Mouse (Mus musculus): ENCODE data around the gene Ltbp4. TPM values are rescaled to one million over a fixed set of nuclear protein-coding genes. Genes with fewer than 3 reads are reported as not detected.

The Ltbp4 gene
- total RNA-seq, 2 experiments from 2014 or later = 69.4 to 77.8 TPM

DNA sequence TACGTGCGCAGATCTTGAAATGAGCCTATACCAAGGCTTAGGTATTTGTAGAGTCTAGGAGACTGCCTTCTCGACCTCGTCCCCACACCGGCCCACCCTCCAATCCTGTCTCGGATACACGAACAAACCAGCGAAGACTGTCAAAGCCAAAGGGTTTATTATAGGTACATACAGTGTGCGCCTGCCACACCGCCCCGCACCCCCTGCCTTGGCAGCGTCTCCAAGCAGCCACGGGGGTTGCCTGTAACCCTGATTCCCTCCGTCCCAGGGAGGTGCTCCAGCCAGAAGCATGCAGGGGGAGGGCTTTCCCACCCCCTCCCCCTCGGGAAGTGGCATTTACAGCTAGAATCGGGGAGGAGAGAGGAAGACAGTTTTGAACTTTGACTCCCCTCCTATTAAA is 18.8 kb upstream of the Ltbp4 start:
- DNase-seq = no peak

DNA sequence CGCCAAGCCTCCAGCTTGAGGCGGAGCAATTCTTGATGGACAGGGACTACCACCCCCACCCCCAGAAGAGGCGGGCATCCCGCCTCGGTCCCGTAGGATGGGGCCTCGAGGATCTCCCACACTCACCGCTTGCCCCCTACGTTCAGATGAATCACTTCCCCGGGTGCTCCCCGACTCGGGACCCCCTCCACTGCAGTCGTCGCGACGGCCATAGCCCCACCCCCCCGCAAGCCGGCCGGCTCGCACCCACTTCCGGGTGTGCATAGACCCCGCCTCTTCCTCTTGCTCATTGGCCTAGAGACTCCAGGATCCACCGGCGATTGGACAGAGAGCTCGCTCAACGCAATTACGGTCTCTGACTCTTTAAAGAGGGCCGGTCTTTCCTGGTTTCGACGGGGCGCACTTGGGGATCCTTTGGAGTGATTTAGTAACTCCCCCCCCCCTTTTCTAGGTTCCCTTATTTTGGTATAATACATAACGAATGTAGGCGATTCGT is 18.3 kb upstream of the Ltbp4 start, which contains the start of gene Shkbp1:
Shkbp1 (minus strand) TSS at position 275 of the 496 bp plus-strand sequence.
- peak; percentile 86 for DNase-seq

DNA sequence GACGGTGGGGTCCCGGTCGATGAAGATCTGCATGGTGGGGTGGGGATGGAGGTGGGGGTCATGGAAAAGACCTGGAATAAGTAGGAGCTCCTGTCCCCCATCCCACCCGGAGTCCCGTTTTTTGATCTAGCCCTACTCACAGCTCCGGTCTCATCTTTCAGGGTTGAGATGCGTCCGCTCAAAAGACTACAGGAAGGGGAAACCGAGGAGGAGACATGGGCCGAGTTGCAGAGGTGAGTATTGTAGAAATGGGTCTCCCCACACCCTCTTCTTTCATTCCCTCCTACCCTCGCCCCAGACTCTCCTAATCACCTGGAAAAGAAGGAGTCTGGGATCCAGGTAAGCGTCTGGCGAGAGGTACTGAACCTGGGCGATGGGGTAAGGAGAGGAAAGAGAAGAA is 17.8 kb upstream of the Ltbp4 start:
- DNase-seq = no peak

DNA sequence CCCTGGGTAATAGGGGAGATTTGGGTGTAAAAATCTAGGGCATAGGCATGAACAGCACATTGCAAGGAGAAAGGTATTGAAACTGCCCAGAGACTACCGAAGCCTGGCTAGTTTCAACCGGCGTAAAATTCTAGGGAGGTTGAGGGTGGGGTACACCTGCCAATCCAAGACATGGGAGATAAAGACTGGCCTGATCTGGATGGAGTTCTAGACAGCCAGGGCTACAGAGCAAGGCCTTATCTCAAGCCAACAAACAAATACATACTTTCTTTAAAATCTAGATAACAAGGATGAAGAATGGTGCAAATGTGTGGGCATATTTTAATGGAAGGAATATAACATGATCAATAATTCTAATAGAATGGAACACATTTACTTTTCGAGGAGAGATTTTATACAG is 17.3 kb upstream of the Ltbp4 start:
- no peak for DNase-seq

DNA sequence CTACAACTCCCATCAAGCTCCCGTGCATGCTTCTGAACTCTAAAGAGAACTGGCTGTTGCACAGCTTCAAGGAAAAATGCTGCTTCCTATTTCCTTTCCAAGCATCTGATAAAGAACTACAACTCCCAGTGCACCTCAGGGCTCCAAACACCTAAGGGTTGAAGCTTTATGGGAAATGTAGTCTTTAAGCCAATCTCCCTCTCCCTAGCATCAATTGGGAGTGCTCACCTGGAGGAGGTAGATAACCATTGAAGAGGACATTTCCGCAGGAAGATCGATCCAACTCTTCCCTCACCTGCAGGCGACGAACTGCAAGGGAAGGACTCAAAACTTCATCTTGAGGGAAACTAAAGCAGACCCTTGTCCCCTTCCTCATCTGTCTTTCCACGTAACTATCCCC is 16.7 kb upstream of the Ltbp4 start:
- DNase-seq = no peak

DNA sequence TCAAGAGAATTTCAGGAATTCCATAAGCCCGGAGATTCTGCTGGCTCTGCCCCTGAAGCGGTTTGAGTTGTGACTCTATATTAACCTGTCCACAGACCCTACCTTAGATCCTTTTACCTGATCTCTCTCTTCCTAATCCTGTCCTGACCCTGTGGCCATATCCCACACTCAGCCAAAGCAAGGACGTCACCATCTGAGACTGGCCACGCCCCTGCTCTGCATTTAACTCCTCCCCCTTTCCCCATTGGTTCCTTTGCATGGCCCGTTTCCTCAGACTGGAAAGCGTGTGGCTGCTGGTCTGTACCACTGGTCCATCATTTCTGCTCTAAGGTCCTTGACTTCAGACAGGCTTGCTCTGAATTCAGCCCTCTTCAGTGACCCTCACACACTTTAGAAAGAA is 8.0 kb upstream of the Ltbp4 start:
- no peak for DNase-seq

DNA sequence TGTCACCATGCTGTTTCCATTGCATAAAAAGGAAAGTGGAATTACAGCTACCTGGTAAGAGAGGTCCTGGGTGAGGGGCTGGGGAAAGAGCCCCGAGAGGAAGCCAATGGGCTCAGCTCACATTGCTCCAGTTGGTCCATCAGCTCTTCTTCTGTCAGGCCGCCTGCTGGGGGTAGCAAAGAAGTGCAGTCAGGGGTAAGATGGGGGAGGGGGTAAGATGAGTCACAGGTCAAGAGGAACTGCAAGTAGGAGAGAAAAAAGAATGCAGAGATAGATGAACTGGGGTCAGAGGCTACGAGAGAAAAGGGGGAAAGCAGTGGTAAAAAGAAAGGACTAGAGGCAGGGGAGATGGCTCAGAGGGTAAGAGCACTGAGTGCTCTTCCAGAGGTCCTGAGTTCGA is 5.1 kb upstream of the Ltbp4 start:
- no peak for DNase-seq

DNA sequence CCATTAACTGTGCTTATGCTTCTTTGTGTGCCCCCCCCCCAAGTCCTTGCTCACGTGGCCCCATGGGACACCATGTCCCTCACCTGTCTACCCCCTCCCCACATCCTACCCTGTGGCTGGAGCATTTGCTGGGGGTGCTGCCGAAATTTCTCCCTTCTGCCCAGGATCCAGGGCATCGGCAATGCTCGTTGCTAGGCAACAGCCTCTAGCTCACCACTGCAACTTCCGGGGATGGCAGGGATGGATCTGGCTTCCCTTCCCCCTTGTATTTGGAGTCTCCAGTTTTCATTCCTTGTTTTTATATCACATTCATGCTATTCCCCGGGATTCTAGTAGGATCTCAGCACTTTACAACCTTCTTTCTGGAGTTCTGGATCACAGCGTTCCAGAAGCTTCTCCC is 2.0 kb upstream of the Ltbp4 start:
- DNase-seq = no peak

DNA sequence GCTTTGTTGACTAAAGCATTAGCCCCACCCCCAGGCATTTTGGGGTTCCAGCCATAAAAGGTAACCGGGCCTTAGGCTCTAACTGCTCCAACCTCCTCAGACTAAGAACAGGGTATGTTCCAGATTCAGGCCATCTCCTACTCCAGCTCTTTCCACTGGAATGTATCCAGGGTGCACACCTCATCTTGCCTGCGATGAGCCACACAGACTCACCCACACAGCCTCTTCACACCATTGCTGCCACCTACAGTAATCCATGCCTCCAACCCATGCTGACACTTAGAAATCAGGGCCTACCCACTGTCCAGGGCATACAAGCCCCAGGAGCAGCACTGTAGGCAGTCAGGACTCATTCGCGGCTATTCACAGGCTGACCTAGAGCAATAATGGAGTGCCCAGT is 1.6 kb upstream of the Ltbp4 start:
- DNase-seq = no peak

DNA sequence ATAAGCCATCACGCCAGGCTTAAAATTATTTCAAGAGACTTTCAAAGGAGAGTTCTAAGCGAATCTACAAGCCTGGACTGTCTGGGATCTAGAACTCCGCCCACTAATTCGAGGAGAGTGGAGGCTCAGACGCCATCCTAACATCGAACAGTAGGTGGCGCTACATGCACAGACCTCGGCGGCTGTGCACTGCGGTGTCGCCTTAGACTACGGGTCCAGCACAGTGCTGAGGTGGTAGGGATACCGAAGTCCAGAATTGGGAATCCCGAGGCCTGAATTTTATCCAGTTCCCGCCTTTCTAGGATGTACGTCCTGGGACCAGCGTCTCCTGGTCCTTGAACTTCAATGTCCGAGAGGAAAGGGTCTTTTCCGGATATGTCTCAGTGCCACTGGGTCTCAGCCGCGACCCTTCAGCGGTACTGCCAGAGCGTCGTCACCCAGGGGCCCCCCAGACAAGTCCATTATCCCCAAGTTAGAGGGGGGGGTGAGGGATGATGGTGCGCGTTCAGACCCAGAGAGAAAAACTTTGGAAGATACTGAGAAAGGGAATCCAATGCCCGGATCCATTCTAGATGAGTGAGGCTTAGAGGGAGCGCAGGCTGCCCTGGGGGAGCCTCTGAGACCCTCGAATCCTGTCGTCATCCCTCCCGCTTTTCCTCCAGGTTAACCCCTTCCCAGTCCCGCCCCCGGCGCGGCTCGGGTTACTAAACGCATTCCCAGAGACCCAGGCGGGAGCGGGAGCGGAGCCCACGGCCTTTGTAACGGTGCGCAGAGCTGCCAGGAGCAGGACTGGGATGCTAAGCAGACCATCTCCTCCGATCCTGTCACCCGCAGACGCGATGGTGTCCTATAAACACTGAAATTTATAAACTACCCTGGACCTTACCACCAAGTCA is 1.3 kb downstream of the Ltbp4 start:
- DNase-seq = peak; percentile 83

DNA sequence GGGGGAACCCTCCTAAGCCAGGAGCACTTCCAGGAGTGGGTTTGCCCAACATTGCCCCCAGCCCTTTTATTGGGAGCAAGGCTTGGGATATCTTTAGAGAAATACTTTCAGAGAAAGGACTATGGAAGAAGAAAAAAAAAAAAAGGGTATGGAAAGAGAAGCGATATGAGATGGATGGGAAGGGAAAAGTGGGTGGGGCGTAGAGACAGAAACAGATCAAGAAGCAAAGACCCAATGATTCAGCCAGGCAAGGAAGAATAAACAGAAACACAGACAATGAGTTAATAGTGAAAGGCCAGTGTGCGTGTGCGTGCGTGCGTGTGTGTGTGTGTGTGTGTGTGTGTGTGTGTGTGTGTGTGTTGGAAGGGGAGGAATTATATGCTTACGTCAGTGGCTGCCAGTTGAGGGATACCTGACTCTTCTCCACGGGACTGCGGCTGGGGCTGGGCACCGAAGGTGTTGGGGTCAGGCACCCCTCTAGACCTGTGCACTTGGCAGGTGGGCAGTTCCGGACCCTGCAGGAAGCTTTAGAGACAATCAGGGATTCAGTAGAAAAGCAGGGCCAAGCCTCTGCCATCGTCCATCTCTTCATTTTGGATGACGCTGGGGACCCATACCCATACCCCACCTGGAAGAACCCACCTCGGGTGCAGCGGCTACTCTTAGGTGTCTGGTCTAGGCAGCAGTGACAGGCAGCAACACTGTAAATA is 2.3 kb downstream of the Ltbp4 start:
- DNase-seq = no peak

DNA sequence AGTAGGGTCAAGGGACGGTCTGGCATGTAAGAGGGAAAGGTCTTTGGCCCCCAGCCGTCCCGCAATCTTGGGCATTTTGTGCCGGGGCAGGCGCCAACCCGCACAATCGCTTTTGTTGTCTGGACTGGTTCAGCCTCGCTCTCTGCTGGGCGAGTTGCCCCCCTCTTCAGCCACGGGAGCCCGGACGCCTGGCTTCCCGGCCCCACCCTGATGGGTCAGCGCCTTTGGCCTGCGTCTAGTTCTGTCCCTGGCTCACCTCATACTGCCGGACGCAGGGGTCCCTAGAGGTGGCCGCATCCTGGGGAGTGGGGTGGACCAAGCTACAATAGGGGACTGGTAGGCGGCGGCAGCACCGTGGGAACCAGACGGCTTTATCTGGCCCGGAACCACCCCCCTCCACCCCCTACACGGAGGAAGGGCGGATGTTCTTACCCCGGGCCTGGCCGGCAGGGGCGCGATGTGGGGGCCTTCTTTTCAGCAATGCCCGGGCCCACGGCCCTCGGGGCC is 3.0 kb downstream of the Ltbp4 start:
- DNase-seq = peak; percentile 78

DNA sequence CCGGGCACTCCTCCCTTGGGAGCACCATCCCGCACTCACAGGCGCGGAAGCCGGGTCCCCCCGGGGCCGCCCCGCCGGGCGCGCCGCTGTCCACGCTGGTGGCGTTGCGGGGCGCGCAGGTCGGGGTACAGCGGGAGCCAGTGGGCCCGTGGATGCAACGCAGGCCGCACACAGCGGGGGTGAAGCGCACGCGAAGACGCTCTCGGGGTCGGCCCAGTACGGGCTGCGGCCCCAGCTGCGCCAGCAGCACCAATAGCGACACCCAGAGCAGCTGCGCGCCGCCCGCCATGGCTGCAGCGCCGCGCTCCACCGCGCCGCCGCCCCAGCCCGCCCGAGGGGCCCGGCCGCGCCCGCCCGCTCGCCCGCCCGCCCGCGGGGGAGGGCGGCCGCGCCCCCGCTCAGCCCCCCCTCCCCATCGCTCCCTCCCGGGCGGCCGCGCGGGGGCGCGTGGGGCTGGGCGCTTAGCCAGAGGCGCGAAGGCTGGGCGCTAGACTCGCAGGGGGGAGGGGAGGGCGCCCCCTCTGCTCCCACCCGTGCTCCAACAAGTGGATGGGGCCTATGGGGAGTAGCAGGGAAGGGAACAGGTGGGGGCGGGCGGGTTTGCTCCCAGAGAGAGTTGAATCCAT is 4.1 kb downstream of the Ltbp4 start:
- DNase-seq = peak; percentile 46

DNA sequence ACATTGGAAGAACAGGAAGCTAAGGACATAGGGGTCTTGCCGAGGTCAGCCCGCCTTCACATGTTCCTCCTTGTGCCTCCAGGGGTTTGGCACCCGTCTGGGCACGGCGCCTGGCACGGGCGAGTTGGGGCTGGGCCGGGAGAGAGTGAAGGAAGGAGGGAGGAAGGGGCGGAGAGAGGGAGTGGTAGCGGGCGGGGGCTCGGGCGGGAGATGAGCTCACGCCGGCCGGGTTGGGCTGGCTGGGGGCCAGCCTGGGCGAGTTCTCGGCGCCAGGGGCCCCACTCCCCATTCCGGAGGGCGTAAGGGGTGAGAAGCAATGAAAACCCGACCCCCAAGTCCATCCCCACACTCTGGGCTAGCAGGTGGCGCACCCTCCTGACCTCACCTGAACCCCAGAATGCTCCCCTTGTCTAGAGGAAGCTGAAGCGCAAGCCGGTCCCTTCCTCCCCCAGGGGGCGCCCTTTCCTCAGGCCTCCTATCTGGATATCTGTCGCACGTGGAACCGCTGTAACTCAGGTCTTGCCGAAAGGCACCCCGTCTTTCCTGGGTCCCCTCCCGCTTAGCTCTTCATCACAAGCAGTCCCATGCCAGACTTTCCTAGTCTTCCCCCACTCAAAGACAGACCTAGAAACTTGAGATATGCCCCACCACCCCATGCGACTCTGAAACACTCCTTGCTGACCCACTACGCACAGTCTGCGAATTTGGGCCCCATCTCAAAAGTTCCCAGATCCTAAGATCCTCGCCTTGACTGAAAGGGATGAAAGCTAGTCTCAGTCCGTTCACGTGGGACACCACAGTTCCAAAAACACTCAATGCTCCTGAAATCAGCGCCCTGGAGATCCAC is 4.9 kb downstream of the Ltbp4 start:
- DNase-seq = peak; percentile 86

DNA sequence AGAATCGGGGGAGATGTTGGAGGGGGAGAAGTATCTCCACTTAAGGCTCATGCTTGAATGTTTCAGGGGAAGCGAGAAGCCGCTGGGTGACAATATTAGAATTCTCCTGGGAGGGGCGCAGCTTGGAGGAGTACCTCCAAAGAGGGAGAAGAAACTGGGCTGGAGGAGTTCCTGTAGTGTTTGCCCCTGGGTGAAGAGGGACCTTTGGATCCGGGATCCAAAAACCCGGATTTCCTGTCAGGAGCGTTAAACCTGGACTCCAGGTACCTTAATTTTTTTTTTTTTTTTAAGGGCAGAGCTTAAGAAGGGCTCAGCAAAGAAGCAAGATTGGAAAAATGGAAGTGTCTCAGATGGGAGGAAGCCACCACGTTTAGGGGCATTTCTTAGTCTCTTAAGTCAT is 5.6 kb downstream of the Ltbp4 start:
- DNase-seq = no peak

DNA sequence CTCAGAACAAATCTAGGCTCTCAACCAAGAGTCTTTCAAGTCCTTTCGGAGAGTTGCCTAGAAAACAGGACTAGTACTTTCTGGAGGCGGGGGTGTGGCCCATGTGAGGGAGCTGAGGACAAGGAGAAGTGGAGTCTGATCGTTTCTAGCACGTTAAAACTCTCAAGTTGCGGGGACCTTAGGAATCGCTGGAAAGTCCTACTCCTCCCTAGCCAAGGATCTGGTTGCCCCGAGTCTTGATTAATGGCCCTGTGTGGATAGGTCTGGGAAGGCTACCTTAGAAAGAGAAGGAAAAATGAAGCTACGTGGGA is 6.0 kb downstream of the Ltbp4 start:
- peak; percentile 67 for DNase-seq

DNA sequence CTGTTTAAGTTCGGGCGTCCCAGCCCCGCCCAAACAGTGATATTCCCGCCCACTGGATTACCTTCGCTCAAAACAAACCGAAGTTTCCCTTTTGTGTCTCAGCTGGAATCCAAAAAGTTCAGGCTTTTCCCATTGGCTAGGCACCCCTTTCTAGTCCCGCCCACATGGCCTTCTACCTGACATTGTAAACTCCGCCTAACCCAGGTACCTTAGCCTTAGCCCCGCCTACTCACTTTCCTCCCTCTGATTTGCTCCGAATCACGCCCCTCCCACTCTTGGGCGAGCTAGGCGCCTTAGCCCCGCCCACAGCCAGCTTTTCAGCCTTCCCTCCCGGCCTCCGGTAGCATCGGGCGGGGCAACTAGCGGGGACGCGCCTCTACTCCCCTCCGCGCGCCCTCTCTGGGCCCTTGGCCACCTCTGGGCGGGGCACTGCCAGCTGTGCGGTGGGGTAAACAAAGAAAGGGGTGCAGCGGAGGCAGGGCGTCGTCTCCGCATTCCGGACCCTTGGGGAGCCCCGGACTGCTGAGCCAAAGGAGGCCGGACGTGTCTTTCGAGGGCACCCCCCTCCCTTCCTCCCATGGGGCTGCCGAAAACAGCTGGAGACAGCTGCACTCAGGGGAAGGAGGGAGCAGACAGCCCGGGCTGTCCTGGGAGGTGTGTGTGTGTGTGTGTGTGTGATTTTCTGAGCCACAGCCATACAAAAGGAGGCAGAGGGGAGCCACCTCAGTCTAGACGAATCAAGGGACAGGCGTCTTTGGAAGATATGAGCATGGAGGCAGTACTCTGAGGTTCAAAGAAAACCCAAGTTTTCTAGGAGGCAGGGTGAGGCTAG is 6.6 kb downstream of the Ltbp4 start:
- DNase-seq = peak; percentile 94

DNA sequence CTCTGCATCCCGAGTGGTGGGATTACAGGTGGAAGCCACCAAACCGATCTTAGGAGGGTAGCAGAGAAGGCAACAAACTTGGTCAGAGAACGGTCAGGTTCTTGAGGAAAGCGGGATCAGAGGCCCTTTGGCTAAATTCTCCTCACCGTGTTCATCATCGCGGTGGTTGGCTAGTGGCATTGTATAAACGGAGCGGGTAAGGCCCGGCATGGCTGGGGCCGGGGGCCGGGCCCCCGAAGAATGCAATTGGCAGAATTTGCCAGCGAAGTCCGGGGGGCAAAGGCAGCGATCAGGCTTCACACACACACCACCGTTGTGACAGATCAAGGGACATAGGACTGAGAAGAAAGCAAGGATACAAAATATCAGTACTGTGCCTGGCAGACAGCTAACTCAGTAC is 7.5 kb downstream of the Ltbp4 start:
- no peak for DNase-seq

DNA sequence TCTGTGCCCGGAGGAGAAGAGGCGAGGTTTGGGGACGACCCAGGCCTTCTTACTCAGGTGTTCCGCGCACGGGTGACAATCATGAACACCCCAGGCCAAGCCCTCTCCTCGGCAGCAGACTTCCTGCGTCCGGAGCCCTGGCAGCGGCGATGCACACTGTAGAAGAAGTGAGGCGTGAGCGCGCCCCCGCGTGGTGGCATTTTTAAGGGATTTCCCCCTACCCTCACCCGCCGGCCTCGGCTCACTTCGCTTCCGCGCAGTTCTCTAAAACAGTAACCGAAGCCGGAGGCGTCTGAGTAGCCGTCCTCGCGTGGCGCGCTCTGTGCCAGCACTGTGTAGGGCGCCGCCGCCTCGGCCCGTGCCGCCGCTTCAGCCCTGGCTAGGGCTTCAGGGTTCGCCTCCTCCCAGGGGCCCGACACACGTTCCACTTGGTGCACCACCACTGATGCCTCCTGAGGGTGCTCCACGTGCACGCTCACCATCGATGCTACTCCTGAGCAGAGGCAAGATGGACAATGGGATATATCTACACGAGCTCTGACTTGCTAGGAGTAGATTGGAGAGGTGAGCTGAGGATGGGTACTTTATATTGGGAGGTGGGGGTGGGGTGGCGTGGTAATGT is 8.1 kb downstream of the Ltbp4 start:
- peak; percentile 74 for DNase-seq

DNA sequence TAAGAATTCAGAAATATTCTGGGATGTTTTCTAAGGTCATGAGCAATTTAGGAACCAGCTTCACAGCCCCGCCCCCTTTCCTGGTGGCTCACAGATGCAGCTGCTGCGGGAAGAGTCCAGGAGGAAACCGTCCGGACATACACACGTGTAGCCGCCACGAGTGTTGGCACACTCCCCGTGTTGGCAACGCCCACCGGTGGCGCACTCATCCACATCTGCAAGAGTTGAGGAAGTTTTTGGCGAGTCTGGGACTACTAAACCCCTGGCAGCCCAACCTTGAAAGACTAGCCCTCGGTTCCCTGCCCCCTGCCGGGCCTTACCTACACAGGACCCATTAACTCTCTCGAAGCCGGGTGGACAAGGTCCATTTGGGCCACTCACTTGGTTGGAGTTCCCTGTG is 8.8 kb downstream of the Ltbp4 start:
- DNase-seq = peak; percentile 84

DNA sequence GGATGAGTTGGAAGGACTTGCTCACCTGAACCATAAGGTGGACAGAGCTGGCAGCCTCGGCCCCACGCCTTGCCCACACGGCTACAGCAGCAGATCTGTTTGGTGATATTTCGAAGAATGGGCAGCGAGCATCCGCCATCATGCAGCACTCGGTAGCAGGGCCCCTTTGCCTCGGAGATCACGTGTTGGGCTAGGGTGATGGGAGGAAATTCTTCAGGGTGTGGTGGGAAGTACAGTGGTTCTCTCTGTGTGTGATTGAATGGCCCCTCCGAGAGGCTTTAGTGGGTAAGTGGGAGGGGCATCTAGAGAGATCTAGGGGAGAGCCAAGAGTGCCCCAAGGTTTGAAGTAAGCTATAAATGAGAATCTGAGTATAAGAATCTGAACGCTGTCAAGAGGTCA is 9.3 kb downstream of the Ltbp4 start:
- DNase-seq = no peak
